Mouse (Mus musculus): ENCODE measurements at regions not wholly inside any gene's neighbourhood (a gene's known extent, or its start where the extent isn't known, plus 50 kb on each side); places are given as distances from the start of the nearest gene placed in this dataset.
A peak's percentile ranks its signal among the peaks of the same experiment; 100 is the strongest.

DNA sequence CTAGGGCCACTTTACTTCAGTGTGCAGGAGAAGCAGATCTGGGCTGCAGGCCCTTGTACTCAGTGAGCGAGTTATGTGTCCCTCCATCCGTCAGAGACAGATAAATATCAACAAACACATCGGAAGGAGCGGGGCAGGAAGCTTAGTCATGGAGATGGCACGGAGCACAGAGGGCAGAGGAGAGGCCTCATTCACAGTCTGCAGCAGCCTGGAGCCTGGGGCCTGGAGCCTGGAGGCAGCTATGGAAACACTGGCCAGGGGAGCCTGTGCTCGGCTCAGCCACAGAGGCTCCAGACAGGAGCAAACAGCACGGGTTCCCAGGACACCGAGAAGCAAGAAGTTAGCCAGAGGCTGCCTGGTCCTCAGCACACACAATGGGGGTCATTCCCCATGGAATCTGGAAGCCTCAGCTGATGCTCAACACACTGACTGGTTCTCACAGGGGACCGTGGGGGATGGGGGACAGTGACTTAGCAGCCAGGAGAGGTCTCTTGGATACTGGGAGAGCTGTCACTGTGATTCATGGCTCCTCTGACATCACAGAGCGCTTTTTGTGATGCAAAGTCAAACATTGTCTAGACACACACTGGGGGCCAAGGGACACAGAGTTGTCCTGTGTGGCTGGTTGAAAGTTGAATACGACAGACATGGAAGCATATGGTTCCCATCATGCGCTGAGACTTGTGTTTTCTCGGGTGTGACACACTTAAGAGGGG, 82.2 kb upstream of the Sulf2 start:
- Histone ChIP-seq H3K4me1 (ENCODE audit: control insufficient read depth, insufficient read depth, low read length) (peaks cover 27% of the 10 kb centered on the region), H3K27ac (ENCODE audit: insufficient read depth, low read depth, low read length) (0 out of 2 replicates have a peak overlapping the region, but pooled peaks have one; percentile 25), H3K4me3 (ENCODE audit: insufficient read depth, low read depth, low read length) (no peak overlapping the region)
- TF ChIP-seq POLR2A (IDR thresholded peaks at IDR 0.05; ENCODE audit: insufficient read depth, low read depth, low read length) (no peak), CTCF (IDR thresholded peaks at IDR 0.05; ENCODE audit: insufficient read depth, low read depth, low read length) (no peak)
- 81% methylated on average over 13 of the region's 13 CpGs for WGBS

DNA sequence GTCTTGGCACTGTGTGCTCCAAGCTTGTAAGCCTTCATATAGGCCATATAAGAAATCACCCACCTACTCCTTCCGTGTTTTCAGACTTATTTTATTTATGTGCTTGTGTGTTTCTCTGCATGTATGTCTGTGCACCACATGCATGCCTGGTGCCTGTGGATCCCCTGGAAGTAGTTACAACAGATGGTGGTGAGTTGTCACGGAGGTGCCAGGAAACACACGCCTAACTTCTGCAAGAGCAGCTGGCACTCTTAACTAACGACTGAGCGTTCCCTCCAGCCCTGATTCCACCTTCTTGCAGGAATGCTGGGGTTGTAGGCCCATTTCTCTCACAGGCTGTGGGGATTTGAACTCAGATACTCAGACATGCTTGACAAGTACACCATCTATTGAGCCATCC, 80.6 kb upstream of the Sulf2 start:
- TF ChIP-seq CTCF (IDR thresholded peaks at IDR 0.05; ENCODE audit: insufficient read depth, low read depth, low read length), result no peak
- no peak for TF ChIP-seq POLR2A (IDR thresholded peaks at IDR 0.05; ENCODE audit: insufficient read depth, low read depth, low read length)
- no peak overlapping the region for H3K4me3 ChIP-seq (ENCODE audit: insufficient read depth, low read depth, low read length)
- 94% methylated on average over 5 of the region's 5 CpGs for WGBS
- peaks cover 16% of the 10 kb centered on the region for H3K4me1 ChIP-seq (ENCODE audit: control insufficient read depth, insufficient read depth, low read length)
- no peak overlapping the region for H3K27ac ChIP-seq (ENCODE audit: insufficient read depth, low read depth, low read length)

DNA sequence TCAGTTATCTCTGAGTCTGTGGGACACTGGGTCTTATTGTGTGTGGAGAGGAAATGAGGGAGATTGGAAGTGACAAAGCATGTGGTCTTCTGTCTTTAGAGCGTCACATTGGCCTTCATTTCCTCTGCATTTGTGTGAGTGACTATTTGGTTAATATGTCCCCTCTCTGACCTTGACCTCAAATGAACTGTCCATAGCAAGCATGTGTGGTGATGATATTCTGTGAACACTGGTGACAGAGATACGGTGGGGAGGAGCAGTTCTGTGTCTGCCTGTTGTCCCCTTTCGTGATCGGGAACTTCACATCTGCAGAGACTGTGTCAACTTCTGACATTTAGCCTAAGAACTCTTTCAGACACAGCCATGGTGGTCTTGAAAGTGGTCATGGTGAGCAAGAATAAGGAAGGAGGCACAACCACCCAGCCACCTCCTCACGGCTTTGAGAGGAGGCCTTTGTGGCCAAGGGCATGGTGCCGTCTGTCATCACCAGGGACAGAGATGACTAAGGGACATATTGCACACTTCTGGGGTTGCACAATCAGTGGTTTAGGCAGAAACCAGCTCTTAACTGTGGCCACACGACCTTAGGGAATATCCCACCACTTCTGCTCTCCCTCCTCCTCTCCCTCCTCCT, 79.2 kb upstream of the Sulf2 start:
- Histone ChIP-seq H3K4me3 (ENCODE audit: insufficient read depth, low read depth, low read length) (no peak overlapping the region), H3K27ac (ENCODE audit: insufficient read depth, low read depth, low read length) (no peak overlapping the region), H3K4me1 (ENCODE audit: control insufficient read depth, insufficient read depth, low read length) (peaks cover 16% of the 10 kb centered on the region)
- WGBS, result 90% methylated on average over 7 of the region's 7 CpGs
- TF ChIP-seq CTCF (IDR thresholded peaks at IDR 0.05; ENCODE audit: insufficient read depth, low read depth, low read length) (no peak), POLR2A (IDR thresholded peaks at IDR 0.05; ENCODE audit: insufficient read depth, low read depth, low read length) (no peak)

DNA sequence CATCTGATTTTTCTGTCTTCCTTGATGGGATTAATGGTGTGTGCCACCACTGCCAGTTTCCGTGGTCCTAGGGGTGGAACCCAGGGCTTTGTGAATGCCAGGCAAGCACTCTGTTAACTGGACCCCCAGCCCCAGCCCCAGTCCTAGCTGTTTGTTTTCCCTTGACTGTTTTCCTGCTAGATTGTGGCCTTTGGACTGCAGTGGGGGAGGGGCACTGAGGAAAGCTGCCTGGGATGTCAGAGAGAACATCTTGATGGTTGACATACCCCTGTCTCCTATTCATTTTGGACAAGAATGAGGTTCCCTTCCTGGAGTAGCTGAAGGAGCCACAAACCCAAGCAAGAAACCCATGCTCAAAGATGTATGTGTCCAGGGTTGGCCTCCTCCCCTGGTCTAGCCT, 77.8 kb upstream of the Sulf2 start:
- H3K4me1 ChIP-seq (ENCODE audit: control insufficient read depth, insufficient read depth, low read length), result peaks cover 10% of the 10 kb centered on the region
- WGBS, result 89% methylated on average over 1 of the region's 1 CpGs
- H3K27ac ChIP-seq (ENCODE audit: insufficient read depth, low read depth, low read length), result no peak overlapping the region
- TF ChIP-seq CTCF (IDR thresholded peaks at IDR 0.05; ENCODE audit: insufficient read depth, low read depth, low read length), result no peak
- TF ChIP-seq POLR2A (IDR thresholded peaks at IDR 0.05; ENCODE audit: insufficient read depth, low read depth, low read length), result no peak
- no peak overlapping the region for H3K4me3 ChIP-seq (ENCODE audit: insufficient read depth, low read depth, low read length)

DNA sequence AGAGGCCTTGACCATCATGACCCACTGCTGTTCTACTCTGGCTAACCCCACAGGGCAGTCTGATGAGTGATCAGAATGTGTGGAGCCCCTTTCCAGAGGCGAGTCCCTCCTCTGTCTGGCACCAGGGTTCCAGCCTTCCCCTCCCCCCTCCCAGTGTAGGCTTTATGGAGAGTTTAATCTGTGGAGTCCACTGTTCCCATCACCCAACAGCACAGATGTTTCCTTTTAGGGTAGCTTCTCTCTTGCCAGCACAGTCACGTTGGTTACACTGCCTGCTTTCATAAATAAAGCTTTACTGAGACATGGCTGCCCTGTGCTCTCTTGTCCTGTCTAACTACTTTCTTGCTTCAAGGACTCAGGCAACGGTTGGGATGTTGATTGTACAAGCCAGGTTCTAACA, 76.9 kb upstream of the Sulf2 start:
- 74% methylated on average over 3 of the region's 3 CpGs for WGBS
- H3K4me3 ChIP-seq (ENCODE audit: insufficient read depth, low read depth, low read length), result no peak overlapping the region
- peaks cover 6% of the 10 kb centered on the region; the same call in 1 of the 2 replicates for H3K4me1 ChIP-seq (ENCODE audit: control insufficient read depth, insufficient read depth, low read length)
- no peak overlapping the region for H3K27ac ChIP-seq (ENCODE audit: insufficient read depth, low read depth, low read length)
- TF ChIP-seq POLR2A (IDR thresholded peaks at IDR 0.05; ENCODE audit: insufficient read depth, low read depth, low read length) (no peak), CTCF (IDR thresholded peaks at IDR 0.05; ENCODE audit: insufficient read depth, low read depth, low read length) (no peak)

DNA sequence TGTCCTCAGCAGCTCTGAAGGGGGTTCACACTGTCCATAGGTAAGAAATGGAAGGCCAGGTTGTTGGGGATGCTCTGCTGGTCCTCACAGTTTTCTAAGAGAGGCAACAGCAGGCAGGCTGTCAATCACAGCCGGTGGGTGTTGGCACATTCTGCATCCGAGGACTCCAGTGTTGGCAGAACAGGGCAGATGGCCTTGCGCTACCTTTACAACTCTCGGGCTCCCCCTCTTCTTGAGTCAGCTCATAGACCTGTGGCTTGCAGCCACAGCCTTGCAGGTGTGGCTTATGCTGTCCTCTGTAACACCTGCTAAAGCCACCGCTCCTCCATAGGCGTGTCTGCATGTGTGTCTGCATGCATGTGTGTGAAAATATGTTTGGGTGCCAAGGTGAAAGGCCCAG, 75.2 kb upstream of the Sulf2 start:
- Histone ChIP-seq H3K4me1 (ENCODE audit: control insufficient read depth, insufficient read depth, low read length) (peaks cover 10% of the 10 kb centered on the region; the same call in 1 of the 2 replicates), H3K27ac (ENCODE audit: insufficient read depth, low read depth, low read length) (no peak overlapping the region), H3K4me3 (ENCODE audit: insufficient read depth, low read depth, low read length) (no peak overlapping the region)
- 89% methylated on average over 6 of the region's 6 CpGs for WGBS
- TF ChIP-seq POLR2A (IDR thresholded peaks at IDR 0.05; ENCODE audit: insufficient read depth, low read depth, low read length) (no peak), CTCF (IDR thresholded peaks at IDR 0.05; ENCODE audit: insufficient read depth, low read depth, low read length) (no peak)

DNA sequence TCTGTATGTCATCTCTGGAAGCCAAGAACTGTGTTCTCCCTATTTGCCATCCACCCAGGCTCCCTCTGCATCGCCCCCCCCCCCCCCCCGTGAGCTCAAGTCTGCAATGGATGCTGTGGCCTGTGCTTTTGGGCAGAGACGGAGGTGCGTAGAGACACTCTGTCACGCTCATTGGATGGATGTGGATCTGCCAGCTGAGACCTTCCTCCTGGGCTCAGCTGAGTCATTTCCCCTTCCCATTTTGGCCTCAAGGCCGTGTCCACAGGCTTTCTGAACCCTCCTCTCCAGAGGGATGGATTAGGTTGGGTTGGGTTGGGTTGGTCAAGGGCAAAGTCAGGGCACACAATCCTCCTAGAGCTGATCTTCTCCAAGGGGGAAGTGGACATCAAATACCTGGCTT, 72.9 kb upstream of the Sulf2 start:
- Histone ChIP-seq H3K4me1 (ENCODE audit: control insufficient read depth, insufficient read depth, low read length) (peaks cover 10% of the 10 kb centered on the region; the same call in 1 of the 2 replicates), H3K27ac (ENCODE audit: insufficient read depth, low read depth, low read length) (no peak overlapping the region), H3K4me3 (ENCODE audit: insufficient read depth, low read depth, low read length) (no peak overlapping the region)
- WGBS, result 91% methylated on average over 6 of the region's 6 CpGs
- TF ChIP-seq CTCF (IDR thresholded peaks at IDR 0.05; ENCODE audit: insufficient read depth, low read depth, low read length) (no peak), POLR2A (IDR thresholded peaks at IDR 0.05; ENCODE audit: insufficient read depth, low read depth, low read length) (no peak)

DNA sequence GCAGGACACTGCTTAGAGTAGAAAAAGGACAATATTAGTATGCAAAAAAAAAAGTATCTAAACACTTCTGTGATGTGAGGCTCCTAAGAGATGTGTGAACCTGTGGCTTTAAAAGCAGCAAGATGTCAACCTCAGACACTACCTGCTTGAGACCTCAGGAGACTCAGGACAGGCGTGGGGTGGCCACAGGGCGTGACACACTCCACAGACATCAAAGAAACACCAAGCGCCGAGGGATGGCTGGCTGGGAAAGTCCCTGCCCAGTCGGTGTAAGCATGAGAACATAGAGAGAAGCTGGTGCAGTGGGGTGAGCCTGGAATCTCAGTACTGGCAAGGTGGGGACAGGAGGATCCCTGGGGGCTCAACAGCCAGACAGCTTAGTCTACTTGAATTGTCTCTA, 72.0 kb upstream of the Sulf2 start:
- Histone ChIP-seq H3K27ac (ENCODE audit: insufficient read depth, low read depth, low read length) (no peak overlapping the region), H3K4me1 (ENCODE audit: control insufficient read depth, insufficient read depth, low read length) (peaks cover 8% of the 10 kb centered on the region; the same call in 1 of the 2 replicates), H3K4me3 (ENCODE audit: insufficient read depth, low read depth, low read length) (no peak overlapping the region)
- WGBS, result 69% methylated on average over 5 of the region's 5 CpGs
- TF ChIP-seq CTCF (IDR thresholded peaks at IDR 0.05; ENCODE audit: insufficient read depth, low read depth, low read length) (no peak), POLR2A (IDR thresholded peaks at IDR 0.05; ENCODE audit: insufficient read depth, low read depth, low read length) (no peak)

DNA sequence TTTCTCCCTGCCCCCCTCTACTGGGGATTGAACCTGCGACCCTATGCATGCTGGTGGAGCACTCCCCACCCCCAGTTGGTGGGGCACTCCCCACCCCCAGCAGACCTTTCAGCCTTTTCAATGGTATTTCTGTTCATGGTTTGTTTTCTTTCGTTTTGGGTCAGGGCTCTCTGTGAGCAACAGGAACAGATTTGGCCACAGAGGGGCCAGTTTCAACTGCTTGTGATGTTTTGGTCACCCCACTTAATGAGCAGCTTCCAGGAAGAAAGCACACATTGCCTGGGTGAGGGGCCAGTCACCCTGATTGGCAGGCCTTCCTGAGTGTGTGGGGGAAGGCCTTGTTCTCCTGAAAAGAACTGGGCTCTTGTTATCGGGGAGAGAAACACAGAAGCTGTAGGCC, 71.5 kb upstream of the Sulf2 start:
- Histone ChIP-seq H3K27ac (ENCODE audit: insufficient read depth, low read depth, low read length) (no peak overlapping the region), H3K4me3 (ENCODE audit: insufficient read depth, low read depth, low read length) (no peak overlapping the region), H3K4me1 (ENCODE audit: control insufficient read depth, insufficient read depth, low read length) (peaks cover 8% of the 10 kb centered on the region; the same call in 1 of the 2 replicates)
- TF ChIP-seq POLR2A (IDR thresholded peaks at IDR 0.05; ENCODE audit: insufficient read depth, low read depth, low read length), result no peak
- no peak for TF ChIP-seq CTCF (IDR thresholded peaks at IDR 0.05; ENCODE audit: insufficient read depth, low read depth, low read length)
- 50% methylated on average over 3 of the region's 3 CpGs for WGBS
